Mouse (Mus musculus) left cerebral cortex, postnatal 4 days (tissue): ENCODE measurements at regions not wholly inside any gene's neighbourhood (a gene's known extent, or its start where the extent isn't known, plus 50 kb on each side); places are given as distances from the start of the nearest gene placed in this dataset.

Experiments used
- DNase-seq: peaks from one replicate; pipeline ENCODE4 v3.0.0-alpha.2; 2022
- intact Hi-C: fragments of 180-260 bp; cut with DNase I; formaldehyde crosslinking; loops from one replicate; pipeline ENCODE4 v1.15.1; 2025

DNA sequence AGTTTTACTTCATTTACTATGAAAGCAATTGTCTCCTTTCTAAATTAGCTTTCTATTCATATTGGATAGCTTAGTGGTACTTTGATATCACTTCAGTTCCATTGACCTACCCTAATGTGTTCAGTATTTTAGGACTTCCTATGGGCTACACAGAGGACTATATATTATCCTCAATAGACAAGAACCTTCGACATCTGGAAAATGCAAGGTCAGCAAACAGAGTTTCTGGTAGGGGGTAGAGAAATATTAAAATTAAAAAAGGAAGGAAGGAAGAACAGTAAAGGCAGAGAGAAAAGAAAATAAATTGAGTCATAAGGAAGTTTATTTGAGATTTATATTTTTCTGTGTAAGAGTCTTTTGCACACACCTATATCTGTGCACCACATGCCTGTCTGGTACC is 107.4 kb upstream of the Insig1 start:
- no peak for DNase-seq
- intact Hi-C loops, result no loop called here

DNA sequence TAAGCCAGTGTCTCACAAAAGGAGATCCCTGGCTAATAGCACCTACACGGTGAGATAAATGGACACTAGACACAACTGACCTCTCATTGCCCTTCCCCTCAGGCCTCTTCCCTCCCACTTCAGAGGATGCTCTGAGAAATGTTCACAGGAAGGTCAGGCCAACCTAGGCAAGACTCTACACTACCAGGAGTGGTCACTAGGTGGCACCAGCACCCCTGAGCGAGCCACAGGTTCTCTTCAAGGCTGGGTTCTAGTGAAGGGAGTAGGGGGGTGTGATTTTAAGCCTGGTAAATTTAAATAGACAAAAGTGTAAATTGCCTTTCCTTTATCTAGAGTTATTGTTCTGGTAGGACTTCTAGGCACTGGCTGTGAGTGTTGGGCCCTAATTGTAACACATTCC is 76.0 kb upstream of the Insig1 start:
- peak; percentile 77 for DNase-seq
- intact Hi-C loops, result loop anchor here (5.0 kb wide), 1 partner anchor 97 kb away; no protein-coding TSS in a partner anchor

DNA sequence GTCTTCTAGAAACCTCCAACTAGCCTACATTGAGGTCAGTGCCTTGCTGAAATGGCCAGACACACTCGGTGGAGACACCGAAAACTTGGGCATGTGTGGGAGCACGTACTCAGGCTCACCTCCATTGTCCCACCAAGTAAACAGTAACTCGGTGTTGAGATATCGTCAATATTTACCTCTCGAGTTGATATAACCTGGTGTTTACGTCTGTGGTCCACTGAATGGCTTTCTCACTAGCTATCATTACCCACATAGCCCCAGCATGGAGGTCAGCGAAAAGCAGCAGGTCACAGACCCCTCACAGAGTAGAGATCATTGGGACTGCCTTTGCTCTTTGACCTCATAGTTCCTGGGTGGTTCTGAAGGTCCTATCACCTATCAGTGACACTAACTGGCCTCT is 73.4 kb upstream of the Insig1 start:
- intact Hi-C loops, result loop anchor here (5.0 kb wide), 1 partner anchor 95 kb away; no protein-coding TSS in a partner anchor
- no peak for DNase-seq

DNA sequence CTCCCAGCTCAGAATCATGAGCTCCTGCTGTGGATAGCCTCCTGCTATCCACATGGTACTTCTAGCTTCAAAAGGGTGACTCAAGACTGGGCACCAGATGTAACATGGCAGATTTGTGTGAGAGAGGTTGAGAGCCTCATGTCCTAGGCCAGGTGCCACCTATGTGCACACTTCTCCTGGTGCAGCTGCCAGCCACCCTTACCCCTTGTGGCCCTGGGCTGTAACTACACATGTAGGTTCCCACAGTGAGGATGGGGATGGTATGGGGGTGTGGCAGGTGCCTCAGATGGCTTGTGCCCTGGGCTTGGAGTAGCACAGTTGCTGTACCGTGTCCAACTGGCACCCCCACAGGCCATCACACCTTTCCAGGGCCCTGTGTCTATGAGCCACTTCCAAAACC is 68.2 kb upstream of the Insig1 start:
- no peak for DNase-seq
- intact Hi-C loops, result no loop called here

DNA sequence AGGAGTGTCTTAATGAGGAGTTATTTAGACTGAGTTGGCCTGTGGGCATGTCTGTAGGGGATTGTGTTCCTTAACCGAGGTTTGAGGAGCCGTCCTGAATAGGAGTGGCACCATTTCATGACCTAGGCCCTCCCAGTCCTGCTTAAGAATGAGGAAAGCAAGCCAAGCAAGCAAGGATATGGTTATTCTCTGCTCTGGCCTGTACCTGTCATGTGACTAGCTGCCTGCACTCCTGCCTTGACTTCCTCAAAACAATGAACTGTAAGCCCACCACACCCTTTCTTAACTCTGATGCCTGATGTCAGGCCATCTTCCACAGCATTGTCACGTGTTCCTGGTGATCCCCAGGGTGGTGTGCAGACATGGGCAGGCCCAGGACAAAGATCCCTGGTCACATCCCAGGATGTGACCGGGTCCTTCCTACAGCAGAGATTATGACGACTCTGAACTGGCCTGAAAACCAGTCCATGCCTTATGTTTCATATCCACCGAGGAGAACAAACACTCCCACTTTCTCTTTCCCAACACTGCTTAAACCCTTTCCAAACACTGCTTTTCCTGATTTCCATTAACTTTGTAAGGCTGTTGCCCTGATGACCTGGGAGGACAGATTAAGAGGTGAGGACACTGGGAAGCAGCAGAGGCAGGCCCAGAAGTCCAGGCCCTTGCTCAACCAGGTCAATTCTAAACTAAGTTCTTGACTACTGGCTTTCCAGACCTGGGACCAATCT is 67.2 kb upstream of the Insig1 start:
- intact Hi-C loops, result no loop called here
- DNase-seq, result no peak

DNA sequence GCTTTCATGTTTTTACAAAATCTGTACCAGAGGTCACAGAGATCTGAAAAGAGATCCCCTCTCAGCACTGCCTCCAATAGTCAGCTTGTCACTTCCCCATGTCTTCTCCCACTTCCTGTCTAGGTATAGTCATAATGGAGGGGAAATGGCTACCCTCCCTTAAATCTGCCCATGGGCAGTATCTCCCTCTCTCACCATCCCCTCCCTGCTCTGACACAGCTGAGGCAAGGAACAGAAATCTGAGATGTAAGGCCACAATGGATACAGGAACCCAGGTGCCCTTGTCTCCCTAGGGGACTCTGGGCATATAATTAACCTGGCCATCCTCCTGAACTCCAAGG is 66.7 kb upstream of the Insig1 start:
- intact Hi-C loops, result no loop called here

DNA sequence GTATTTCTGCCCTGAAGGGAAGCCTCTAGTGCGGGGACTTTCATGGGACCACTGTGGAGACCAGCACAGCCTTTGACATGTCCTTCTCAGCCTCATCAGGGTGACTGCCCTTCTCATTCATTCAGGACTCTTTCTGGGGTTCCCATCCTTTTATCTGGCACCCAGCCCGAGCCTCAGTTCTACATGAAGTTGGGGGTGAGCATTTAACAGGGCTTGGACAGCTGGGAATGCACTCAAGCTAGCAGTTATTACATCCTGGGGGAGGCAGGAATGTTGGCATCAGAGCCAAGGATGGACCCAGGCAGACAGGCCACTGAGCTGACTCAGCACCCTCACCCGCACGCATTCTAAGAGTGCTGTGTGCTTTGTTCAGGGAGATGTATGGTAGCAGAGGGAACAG is 61.8 kb upstream of the Insig1 start:
- DNase-seq, result no peak
- intact Hi-C loops, result no loop called here

More for the DNA sequence above, 66.7 kb upstream of the Insig1 start:
- DNase-seq, result no peak

DNA sequence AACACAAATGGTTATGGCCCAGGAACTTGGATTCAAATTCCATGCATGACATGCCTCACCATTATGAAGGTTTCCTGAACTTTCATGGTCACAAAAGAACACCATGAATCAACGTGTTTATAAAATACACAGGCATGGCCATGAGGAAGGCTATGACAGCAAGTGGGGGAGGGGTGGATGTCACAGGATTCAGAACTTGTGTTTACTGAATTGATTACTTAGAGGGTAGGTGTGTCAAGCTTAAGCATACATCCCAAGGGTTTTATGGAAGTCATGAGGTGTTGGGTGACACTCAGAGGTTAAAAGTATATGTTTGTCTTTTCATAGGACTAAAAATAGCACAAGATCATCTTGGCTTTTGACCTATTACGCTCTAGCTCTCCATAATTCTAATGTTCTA is 61.3 kb upstream of the Insig1 start:
- no peak for DNase-seq
- intact Hi-C loops, result no loop called here

DNA sequence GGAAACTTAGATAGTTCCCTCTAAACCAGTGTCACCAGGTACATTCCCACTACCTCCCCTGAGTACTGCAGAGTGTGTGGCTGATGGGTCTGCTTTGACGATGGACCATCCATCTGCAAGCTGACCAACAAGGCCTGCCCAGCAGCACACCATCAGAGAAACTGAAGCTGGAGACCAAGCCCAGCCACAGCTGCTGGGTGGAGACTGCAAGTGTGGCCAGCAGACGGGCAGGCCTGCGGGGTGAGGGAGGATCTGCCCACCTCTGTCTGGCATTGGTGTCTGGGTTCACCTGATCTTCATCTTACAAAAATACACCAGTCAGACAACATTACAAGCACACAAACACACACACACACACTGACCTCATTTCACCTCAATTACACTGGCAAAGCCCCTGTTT is 60.6 kb upstream of the Insig1 start:
- intact Hi-C loops, result no loop called here
- DNase-seq, result no peak

DNA sequence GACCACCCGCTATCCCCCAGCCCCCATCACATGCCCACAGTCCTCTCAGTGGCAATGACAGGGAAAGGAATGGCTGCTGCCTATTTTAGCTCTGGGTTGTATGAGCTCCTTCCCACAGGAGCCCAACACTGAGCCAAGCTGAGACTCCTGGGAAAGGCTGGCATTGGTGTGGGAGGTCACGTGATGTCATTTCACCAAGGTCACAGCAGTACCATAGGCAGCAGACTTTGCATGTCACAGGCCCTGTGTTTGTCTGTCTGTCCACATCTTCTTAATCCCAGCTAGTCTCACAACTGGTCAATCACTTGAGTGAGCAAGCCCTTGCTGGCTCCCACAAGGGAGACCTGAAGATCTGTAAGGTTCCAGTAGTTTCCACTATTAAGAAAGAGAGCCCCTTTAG is 58.7 kb upstream of the Insig1 start:
- intact Hi-C loops, result no loop called here
- DNase-seq, result no peak

DNA sequence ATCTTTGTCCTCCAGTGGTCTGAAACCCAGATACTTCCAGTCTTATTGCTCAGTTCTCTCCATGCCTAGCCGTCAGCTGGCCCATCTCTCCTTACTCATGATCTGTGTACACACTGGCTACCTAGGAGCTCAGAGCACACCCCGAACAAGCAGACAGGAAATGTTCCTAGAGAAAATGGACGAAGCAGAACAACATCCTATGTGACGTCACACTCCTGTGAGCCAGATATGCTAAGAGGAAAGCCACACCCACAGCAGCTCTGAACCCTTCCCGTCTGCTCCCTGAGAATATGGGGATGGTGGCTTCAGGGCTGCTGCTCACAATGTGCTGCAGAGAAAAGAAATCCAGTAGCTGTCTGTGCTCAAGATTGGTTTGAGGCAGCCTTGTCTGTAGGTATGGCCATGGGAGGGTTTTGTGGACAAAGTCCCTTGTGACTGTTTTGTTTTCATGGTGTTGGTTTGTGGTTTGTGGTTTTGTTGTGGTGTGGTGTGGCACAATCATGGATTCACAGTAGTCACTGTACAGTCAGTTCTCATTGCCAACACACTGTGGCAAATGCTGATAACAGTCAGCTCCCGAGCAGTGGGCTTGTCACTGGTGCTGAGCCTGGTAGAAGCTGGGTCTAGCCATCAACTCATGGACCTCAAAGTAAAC is 57.4 kb upstream of the Insig1 start:
- DNase-seq, result no peak
- intact Hi-C loops, result no loop called here

DNA sequence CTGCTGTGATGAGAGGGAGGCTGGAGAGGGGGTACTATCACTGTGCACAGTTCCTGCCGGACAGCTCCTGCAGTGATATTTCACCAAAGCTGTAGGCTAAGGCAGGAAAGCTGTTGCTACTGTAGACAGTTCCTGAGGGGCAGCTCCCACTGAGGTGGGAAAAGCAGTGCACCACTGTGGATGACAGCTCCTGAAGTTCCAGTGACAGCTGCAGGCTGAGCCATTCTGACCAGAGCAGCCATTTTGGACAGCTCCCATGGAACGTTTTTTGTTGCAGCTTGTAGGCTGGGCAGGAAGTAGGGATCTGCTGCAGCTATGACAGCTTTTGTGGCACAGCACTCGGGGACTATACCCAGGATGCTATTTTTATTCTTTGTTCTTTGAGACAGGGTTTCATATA is 51.3 kb upstream of the Insig1 start:
- intact Hi-C loops, result no loop called here
- DNase-seq, result no peak
